Mouse (Mus musculus) inflammation-experienced regulatory T-cells, adult 6 months (primary cell): ENCODE measurements around the gene Clp1. TPM values are rescaled to one million over a fixed set of nuclear protein-coding genes. Genes with fewer than 3 reads are reported as not detected.
A peak's percentile ranks its signal among the peaks of the same experiment; 100 is the strongest.

Experiments used
- ATAC-seq: one replicate; pipeline ENCODE4 v1.8.0; 2017
- polyA plus RNA-seq, 3 experiments: library from polyadenylated mRNA; unstranded; fragments of 100-300 nt; shearing (Covaris generic); gene quantifications; one replicate each; pipeline ENCODE4 v1.2.1; 2017

Gene Clp1
- polyA plus RNA-seq, 3 experiments from 2014 or later, result 41.2 to 48.0 (median 44.5) TPM

- no peak for ATAC-seq
Observed at GRCm38 (mm10) chr2:84711898-84712297, 15.3 kb downstream of the Clp1 start.

DNA sequence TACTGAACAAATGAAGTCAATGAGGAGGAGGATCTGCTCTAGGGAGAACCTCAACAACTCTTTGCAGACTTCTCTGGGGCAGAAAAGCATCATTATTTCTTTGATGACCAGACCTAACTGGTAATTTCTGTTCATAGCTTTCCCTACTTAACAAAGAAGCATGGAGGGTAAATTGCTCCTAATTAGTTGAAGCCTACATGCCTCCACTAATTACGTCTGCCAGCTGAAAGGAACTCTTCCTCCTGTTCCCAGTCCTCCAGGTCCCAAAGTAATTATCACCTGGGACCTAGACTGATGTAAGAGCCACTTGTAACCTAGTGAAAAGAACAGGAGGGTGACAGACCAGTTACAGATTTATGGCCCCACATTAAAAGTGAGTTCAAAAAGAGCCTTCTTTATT, 19.6 kb downstream of the Clp1 start:
- no peak for ATAC-seq

GRCm38 (mm10) chr2:84705295-84705694, 21.9 kb downstream of the Clp1 start:
- no peak for ATAC-seq

- no peak for ATAC-seq
Observed at GRCm38 (mm10) chr2:84704329-84704728, 22.8 kb downstream of the Clp1 start.

GRCm38 (mm10) chr2:84703497-84703896, 23.7 kb downstream of the Clp1 start:
- no peak for ATAC-seq

DNA sequence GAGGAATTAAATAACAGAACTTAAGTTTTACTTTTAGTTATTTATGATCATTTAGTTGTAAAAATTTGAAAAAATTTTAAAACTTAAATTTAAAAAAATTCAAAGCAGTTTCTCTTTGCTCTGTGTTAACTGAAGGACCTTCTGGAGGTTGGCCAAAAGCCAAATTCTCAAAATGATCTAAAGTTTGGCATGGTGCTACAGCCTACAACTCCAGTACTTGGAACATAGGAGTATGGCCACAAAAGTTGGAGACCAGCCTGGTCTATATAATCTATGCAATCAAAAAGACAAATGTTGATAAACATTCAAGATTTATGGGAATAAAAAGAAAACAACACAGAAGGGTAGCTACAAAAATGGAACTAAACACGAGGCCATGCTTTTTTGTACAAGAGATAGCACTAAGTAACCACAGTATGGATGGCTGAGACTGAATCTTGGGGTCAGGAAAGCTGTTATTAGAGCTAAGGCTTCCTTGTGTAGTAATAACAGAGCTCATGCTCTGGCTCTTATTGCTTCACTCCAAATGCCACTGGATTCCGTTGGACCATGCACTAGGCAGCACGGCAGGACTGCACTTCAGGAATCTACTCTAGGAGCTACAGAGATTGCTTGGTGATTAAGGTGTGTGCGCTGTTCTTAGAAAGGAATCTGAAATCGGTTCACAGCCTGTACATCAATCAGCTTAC, 32.0 kb downstream of the Clp1 start:
- ATAC-seq, result no peak

DNA sequence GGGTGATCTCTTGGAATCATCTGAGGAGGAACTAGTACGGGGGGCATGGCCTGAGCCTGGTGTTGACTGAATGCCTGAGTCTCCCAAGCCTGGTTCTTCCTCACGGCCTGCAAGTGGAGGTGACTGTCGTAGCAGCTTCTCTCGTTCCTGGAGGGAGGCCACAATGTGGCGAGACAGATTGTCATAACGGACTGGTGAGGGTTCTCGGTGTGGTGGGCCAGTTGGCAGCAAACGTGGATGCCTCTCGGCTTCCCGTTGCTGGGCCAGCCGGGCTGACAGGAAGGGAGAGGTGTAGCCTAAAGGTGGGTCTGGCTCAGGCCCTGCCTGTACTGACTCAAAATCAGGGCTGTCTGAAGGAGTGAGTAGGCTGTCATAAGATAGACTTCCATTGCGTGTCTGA, 37.1 kb downstream of the Clp1 start:
- no peak for ATAC-seq

DNA sequence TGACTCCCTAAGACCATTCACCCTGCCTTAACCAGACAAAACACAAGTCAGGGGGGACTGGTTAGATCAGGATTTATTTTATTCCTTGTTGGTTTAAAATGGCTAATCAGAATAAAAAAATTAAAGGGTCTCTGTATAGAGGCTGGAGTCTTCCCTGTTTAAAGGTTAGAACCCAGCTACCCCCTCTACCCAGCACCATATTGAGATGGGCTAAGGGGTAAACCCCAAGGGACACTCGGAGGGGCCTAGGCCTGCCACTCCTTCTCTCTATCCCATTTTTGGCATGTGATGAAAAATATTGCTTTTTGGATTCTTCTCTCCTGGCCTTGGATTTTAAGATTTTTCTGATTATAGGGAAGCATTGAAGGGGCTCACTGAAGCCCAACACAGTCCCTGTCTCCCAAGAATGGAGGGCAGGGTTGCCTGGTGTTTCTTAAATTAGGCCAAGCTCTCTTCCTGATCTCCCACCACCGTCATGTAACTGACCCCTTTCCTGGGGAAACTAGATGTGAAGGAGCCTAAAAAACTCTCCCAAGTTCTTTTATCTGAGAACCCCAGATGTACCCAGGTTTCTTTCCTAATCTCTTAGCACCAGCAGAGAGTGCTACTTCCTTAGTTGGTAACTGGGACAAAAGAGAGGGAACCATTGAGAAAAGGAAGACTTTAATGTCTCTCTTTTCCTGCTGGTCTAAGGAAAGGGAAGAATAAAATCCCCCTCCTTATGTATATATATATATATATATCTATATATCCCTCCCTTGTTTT, 38.9 kb downstream of the Clp1 start:
- no peak for ATAC-seq

DNA sequence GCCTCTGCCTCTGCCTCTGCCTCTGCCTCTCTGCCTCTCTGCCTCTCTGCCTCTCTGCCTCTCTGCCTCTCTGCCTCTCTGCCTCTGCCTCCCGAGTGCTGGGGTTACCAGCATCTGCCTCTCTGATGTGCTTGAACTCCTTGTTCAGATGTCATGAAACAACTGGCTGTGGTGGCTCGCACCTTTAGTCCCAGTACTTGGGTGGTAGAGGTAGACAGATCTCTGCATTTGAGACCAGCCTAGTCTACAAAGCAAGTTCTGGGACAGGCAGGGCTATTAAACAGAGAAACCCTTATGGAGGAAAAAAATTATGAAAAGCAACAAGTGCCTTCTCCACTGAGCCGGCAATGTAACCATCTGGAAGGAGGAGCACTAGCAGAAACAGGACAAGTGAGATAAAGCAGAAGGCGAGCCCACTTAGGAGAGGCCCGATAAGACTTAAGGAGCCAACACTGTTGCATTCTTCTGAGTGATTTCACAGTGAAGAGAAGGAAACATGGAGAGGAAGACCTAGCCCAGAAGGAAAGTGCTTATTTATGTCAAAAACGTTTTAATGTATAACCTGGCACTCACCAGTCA, 44.5 kb downstream of the Clp1 start:
- ATAC-seq, result no peak

DNA sequence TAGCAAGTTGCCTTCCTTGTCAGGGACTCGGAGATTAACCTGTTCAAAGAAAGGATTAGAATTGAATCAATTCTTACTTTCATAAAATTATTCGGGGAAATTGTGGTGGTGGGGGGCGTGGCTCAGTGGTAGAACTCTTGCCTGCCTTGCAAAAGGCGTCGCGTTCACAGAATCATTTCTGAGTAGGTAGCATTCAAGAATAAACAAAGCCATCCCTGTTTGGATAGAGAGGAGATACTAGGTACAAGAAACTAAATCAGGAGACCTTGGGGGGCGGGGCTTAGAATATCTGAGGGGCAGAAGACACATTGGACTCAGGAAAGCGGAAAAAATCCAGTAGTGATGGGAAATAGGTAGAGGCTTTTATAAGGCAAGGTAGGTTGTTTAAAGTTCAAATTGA, 48.1 kb downstream of the Clp1 start, which contains the start of gene Tmx2:
Gene Tmx2 (minus strand): TSS at position 125 of the 400 bp plus-strand sequence.
- ATAC-seq, result no peak

- peak; percentile 98 for ATAC-seq
Observed at GRCm38 (mm10) chr2:84677968-84678880, 48.9 kb downstream of the Clp1 start, which contains the start of the genes Gm28635 and Med19. Gene Gm28635 (minus strand): TSS chr2:84678041. Gene Med19 (plus strand): TSS chr2:84678402.

GRCm38 (mm10) chr2:84677270-84677967, 49.7 kb downstream of the Clp1 start:
- ATAC-seq, result peak; percentile 5

Other genes with a start within 250 kb of the Clp1 start
- under 1 TPM; 0.35 to 0.97 (median 0.62) TPM for gene Ctnnd1, start 76.6 kb downstream of the Clp1 start, polyA plus RNA-seq
- gene Btbd18, start 68.3 kb downstream of the Clp1 start, polyA plus RNA-seq, result under 1 TPM; 0.43 to 0.73 (median 0.64) TPM
- 100 to 1,000 TPM; 113 to 247 (median 134) TPM for gene Selenoh, start 56.6 kb downstream of the Clp1 start, polyA plus RNA-seq
- gene Gm28635, start 49.3 kb downstream of the Clp1 start, polyA plus RNA-seq, result not detected
- gene Med19, start 48.9 kb downstream of the Clp1 start, polyA plus RNA-seq, result 10 to 100 TPM; 16.8 to 20.5 (median 18.9) TPM
- gene Tmx2, start 48.2 kb downstream of the Clp1 start, polyA plus RNA-seq, result 100 to 1,000 TPM in 2 of 3 experiments, 10 to 100 TPM in 1; 92.6 to 148 (median 130) TPM
- 10 to 100 TPM; 12.9 to 14.1 (median 13.3) TPM for gene Zdhhc5, start 12.2 kb downstream of the Clp1 start, polyA plus RNA-seq
- 1 to 10 TPM; 1.2 to 3.2 (median 2.2) TPM for gene Ypel4, start 6.7 kb upstream of the Clp1 start, polyA plus RNA-seq
- not detected for gene Gm19426, start 16.3 kb upstream of the Clp1 start, polyA plus RNA-seq
- under 1 TPM in 1 of 3 experiments, not detected in 2; 0.20 TPM for gene Serping1, start 48.1 kb upstream of the Clp1 start, polyA plus RNA-seq
- 10 to 100 TPM; 92.1 to 96.3 (median 93.4) TPM for gene Ube2l6, start 71.5 kb upstream of the Clp1 start, polyA plus RNA-seq
- not detected for gene Smtnl1, start 95.3 kb upstream of the Clp1 start, polyA plus RNA-seq
- gene Timm10, start 99.6 kb upstream of the Clp1 start, polyA plus RNA-seq, result 10 to 100 TPM; 25.4 to 39.8 (median 38.8) TPM
- 1 to 10 TPM; 1.9 to 9.1 (median 5.9) TPM for gene Slc43a1, start 111.5 kb upstream of the Clp1 start, polyA plus RNA-seq
- gene Rtn4rl2, start 159.4 kb upstream of the Clp1 start, polyA plus RNA-seq, result not detected
- 10 to 100 TPM in 1 of 3 experiments, 1 to 10 TPM in 2; 8.8 to 23.4 (median 9.2) TPM for gene Slc43a3, start 209.2 kb upstream of the Clp1 start, polyA plus RNA-seq